Mouse (Mus musculus): ENCODE measurements around the gene Tmem150a.

DNA sequence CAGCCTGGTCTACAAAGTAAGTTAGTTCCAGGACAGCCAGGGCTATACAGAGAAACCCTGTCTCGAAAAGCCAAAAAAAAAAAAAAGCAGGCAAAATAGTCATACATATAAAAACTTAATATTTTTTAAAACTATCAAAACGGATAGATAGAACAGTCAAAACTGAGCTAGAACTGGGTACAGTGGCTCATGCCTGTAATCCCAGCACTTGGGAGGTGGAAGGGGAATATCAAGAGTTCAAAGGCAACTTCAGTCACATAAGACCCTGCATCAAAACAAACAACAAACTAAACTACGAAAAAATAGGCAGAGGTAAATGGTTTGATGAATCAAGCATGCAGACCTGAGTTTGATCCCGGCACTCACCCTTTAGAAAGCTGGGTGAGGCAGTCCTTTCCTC is 25.1 kb upstream of the Tmem150a start:
- no peak for TF ChIP-seq CTCF (IDR thresholded peaks at IDR 0.05; ENCODE audit: low read depth, low read length)
- TF ChIP-seq POLR2A (IDR thresholded peaks at IDR 0.05; ENCODE audit: borderline replicate concordance, low read depth, low read length): no peak
